Mouse (Mus musculus): Measurements from ENCODE around the gene Pip5k1a. TPM values are rescaled to one million over a fixed set of nuclear protein-coding genes. Genes with fewer than 3 reads are reported as not detected.
A peak's percentile ranks its signal among the peaks of the same experiment; 100 is the strongest.

Gene Pip5k1a
- total and polyA plus RNA-seq, 2 experiments from 2014 or later, result 14.5 to 36.6 TPM

- no peak overlapping the region for H3K4me3 ChIP-seq (ENCODE audit: low read depth, low read length)
- H3K9me3 ChIP-seq (replicated peaks; ENCODE audit: control insufficient read depth, low read length), result no peaks in the 10 kb centered on the region
- no peak overlapping the region for H3K4me2 ChIP-seq (ENCODE audit: low read depth, low read length)
- no peak overlapping the region for H3K9ac ChIP-seq (replicated peaks; ENCODE audit: low read depth, low read length)
- peak; percentile 62; the same call in 1 of the 2 replicates for ATAC-seq (ENCODE audit: insufficient read depth, low read depth)
- DNase-seq (ENCODE audit: low spot score), result peak; percentile 44
- 69% methylated on average over 11 of the region's 11 CpGs for WGBS
- H3K36me3 ChIP-seq (replicated peaks; ENCODE audit: control insufficient read depth, insufficient read depth, low read length), result peaks cover 94% of the 10 kb centered on the region
- no peak overlapping the region for H3K27ac ChIP-seq (ENCODE audit: low read depth)
- no peaks in the 10 kb centered on the region for H3K27me3 ChIP-seq (ENCODE audit: control insufficient read depth, insufficient read depth, low read length)
- TF ChIP-seq CTCF (IDR thresholded peaks at IDR 0.05; ENCODE audit: low read depth) (no peak), EP300 (IDR thresholded peaks at IDR 0.05; ENCODE audit: low read depth) (no peak)
- no peaks in the 10 kb centered on the region for H3K4me1 ChIP-seq (ENCODE audit: control insufficient read depth, insufficient read depth)
Measured at GRCm38 (mm10) chr3:95066570-95066969, 40.2 kb downstream of the Pip5k1a start.

GRCm38 (mm10) chr3:95066095-95066494 is 40.6 kb downstream of the Pip5k1a start:
- no peaks in the 10 kb centered on the region for H3K27me3 ChIP-seq (ENCODE audit: control insufficient read depth, insufficient read depth, low read length)
- 90% methylated on average over 6 of the region's 6 CpGs for WGBS
- no peak for TF ChIP-seq CTCF (IDR thresholded peaks at IDR 0.05; ENCODE audit: low read depth)
- no peak for TF ChIP-seq EP300 (IDR thresholded peaks at IDR 0.05; ENCODE audit: low read depth)

GRCm38 (mm10) chr3:95065553-95065952 is 41.2 kb downstream of the Pip5k1a start:
- no peak overlapping the region for H3K9ac ChIP-seq (replicated peaks; ENCODE audit: low read depth, low read length)
- ATAC-seq (ENCODE audit: insufficient read depth, low read depth) (no peak), DNase-seq (ENCODE audit: low spot score) (no peak)
- H3K4me1 ChIP-seq (ENCODE audit: control insufficient read depth, insufficient read depth), result no peaks in the 10 kb centered on the region
- peaks cover 94% of the 10 kb centered on the region for H3K36me3 ChIP-seq (replicated peaks; ENCODE audit: control insufficient read depth, insufficient read depth, low read length)
- H3K9me3 ChIP-seq (replicated peaks; ENCODE audit: control insufficient read depth, low read length), result no peaks in the 10 kb centered on the region
- H3K27me3 ChIP-seq (ENCODE audit: control insufficient read depth, insufficient read depth, low read length), result no peaks in the 10 kb centered on the region
- no peak overlapping the region for H3K4me3 ChIP-seq (ENCODE audit: low read depth, low read length)
- WGBS, result 81% methylated on average over 1 of the region's 1 CpGs
- TF ChIP-seq CTCF (IDR thresholded peaks at IDR 0.05; ENCODE audit: low read depth), result no peak
- no peak for TF ChIP-seq EP300 (IDR thresholded peaks at IDR 0.05; ENCODE audit: low read depth)
- no peak overlapping the region for H3K27ac ChIP-seq (ENCODE audit: low read depth)
- no peak overlapping the region for H3K4me2 ChIP-seq (ENCODE audit: low read depth, low read length)

More at GRCm38 (mm10) chr3:95066095-95066494, 40.6 kb downstream of the Pip5k1a start:
- no peak overlapping the region for H3K9ac ChIP-seq (replicated peaks; ENCODE audit: low read depth, low read length)
- no peak overlapping the region for H3K4me3 ChIP-seq (ENCODE audit: low read depth, low read length)
- DNase-seq (ENCODE audit: low spot score) (no peak), ATAC-seq (ENCODE audit: insufficient read depth, low read depth) (no peak)
- H3K9me3 ChIP-seq (replicated peaks; ENCODE audit: control insufficient read depth, low read length), result no peaks in the 10 kb centered on the region
- H3K4me2 ChIP-seq (ENCODE audit: low read depth, low read length), result no peak overlapping the region
- peaks cover 94% of the 10 kb centered on the region for H3K36me3 ChIP-seq (replicated peaks; ENCODE audit: control insufficient read depth, insufficient read depth, low read length)
- H3K4me1 ChIP-seq (ENCODE audit: control insufficient read depth, insufficient read depth), result no peaks in the 10 kb centered on the region
- no peak overlapping the region for H3K27ac ChIP-seq (ENCODE audit: low read depth)

GRCm38 (mm10) chr3:95063741-95064140 is 43.0 kb downstream of the Pip5k1a start:
- WGBS, result 92% methylated on average over 4 of the region's 4 CpGs
- Histone ChIP-seq H3K9me3 (replicated peaks; ENCODE audit: control insufficient read depth, low read length) (no peaks in the 10 kb centered on the region), H3K4me1 (ENCODE audit: control insufficient read depth, insufficient read depth) (no peaks in the 10 kb centered on the region), H3K4me2 (ENCODE audit: low read depth, low read length) (no peak overlapping the region), H3K36me3 (replicated peaks; ENCODE audit: control insufficient read depth, insufficient read depth, low read length) (peaks cover 96% of the 10 kb centered on the region), H3K27me3 (ENCODE audit: control insufficient read depth, insufficient read depth, low read length) (no peaks in the 10 kb centered on the region), H3K4me3 (ENCODE audit: low read depth, low read length) (no peak overlapping the region), H3K27ac (ENCODE audit: low read depth) (no peak overlapping the region), H3K9ac (replicated peaks; ENCODE audit: low read depth, low read length) (no peak overlapping the region)
- ATAC-seq (ENCODE audit: insufficient read depth, low read depth) (no peak), DNase-seq (ENCODE audit: low spot score) (no peak)
- TF ChIP-seq CTCF (IDR thresholded peaks at IDR 0.05; ENCODE audit: low read depth) (no peak), EP300 (IDR thresholded peaks at IDR 0.05; ENCODE audit: low read depth) (no peak)

GRCm38 (mm10) chr3:95058078-95058477 is 48.7 kb downstream of the Pip5k1a start:
- no peak overlapping the region for H3K9ac ChIP-seq (replicated peaks; ENCODE audit: low read depth, low read length)
- ATAC-seq (ENCODE audit: insufficient read depth, low read depth) (no peak), DNase-seq (ENCODE audit: low spot score) (no peak)
- H3K27ac ChIP-seq (ENCODE audit: low read depth), result no peak overlapping the region
- peaks cover 19% of the 10 kb centered on the region for H3K4me1 ChIP-seq (ENCODE audit: control insufficient read depth, insufficient read depth)
- 72% methylated on average over 8 of the region's 8 CpGs for WGBS
- H3K4me2 ChIP-seq (ENCODE audit: low read depth, low read length), result no peak overlapping the region
- TF ChIP-seq CTCF (IDR thresholded peaks at IDR 0.05; ENCODE audit: low read depth) (no peak), EP300 (IDR thresholded peaks at IDR 0.05; ENCODE audit: low read depth) (no peak)
- no peak overlapping the region for H3K4me3 ChIP-seq (ENCODE audit: low read depth, low read length)
- peaks cover 51% of the 10 kb centered on the region for H3K36me3 ChIP-seq (replicated peaks; ENCODE audit: control insufficient read depth, insufficient read depth, low read length)
- no peaks in the 10 kb centered on the region for H3K9me3 ChIP-seq (replicated peaks; ENCODE audit: control insufficient read depth, low read length)
- no peaks in the 10 kb centered on the region for H3K27me3 ChIP-seq (ENCODE audit: control insufficient read depth, insufficient read depth, low read length)

GRCm38 (mm10) chr3:95056275-95056674 is 50.5 kb downstream of the Pip5k1a start:
- Histone ChIP-seq H3K4me2 (ENCODE audit: low read depth, low read length) (no peak overlapping the region), H3K27ac (ENCODE audit: low read depth) (no peak overlapping the region), H3K4me3 (ENCODE audit: low read depth, low read length) (no peak overlapping the region), H3K27me3 (ENCODE audit: control insufficient read depth, insufficient read depth, low read length) (no peaks in the 10 kb centered on the region), H3K4me1 (ENCODE audit: control insufficient read depth, insufficient read depth) (peaks cover 19% of the 10 kb centered on the region), H3K9me3 (replicated peaks; ENCODE audit: control insufficient read depth, low read length) (no peaks in the 10 kb centered on the region), H3K9ac (replicated peaks; ENCODE audit: low read depth, low read length) (no peak overlapping the region), H3K36me3 (replicated peaks; ENCODE audit: control insufficient read depth, insufficient read depth, low read length) (peaks cover 34% of the 10 kb centered on the region)
- no peak for TF ChIP-seq CTCF (IDR thresholded peaks at IDR 0.05; ENCODE audit: low read depth)
- TF ChIP-seq EP300 (IDR thresholded peaks at IDR 0.05; ENCODE audit: low read depth), result no peak
- ATAC-seq (ENCODE audit: insufficient read depth, low read depth) (no peak), DNase-seq (ENCODE audit: low spot score) (no peak)
- 52% methylated on average over 7 of the region's 7 CpGs for WGBS
